Mouse (Mus musculus) large intestine, adult 2 months (tissue): Measurements from ENCODE around the gene Gm21903. TPM values are rescaled to one million over a fixed set of nuclear protein-coding genes. Genes with fewer than 3 reads are reported as not detected.
"Not testable (repeated sequence)": the region's sequence is repeated elsewhere in the genome, so short reads cannot be mapped to it uniquely, and the experiment has no call there.

ENCODE experiments used
- DNase-seq: peaks from one replicate; pipeline ENCODE4 v3.0.0-alpha.2; 2012; ENCODE audit warnings: low read depth, low spot score
- WGBS: fragments of 180-500 bp; shearing (Covaris S2); methylation state at CpG from one replicate; pipeline ENCODE4 v1.1.7; 2018; 5-methylcytosine and 5-hydroxymethylcytosine counted together
- polyA plus RNA-seq: library from polyadenylated mRNA; depleted of rRNA; stranded (reverse); fragments of >200 nt; gene quantifications from 2 replicates; pipeline ENCODE4 v1.2.3, GENCODE M21; 2012; rRNA removed

The Gm21903 gene
- polyA plus RNA-seq: not detected in 2 replicates

DNA sequence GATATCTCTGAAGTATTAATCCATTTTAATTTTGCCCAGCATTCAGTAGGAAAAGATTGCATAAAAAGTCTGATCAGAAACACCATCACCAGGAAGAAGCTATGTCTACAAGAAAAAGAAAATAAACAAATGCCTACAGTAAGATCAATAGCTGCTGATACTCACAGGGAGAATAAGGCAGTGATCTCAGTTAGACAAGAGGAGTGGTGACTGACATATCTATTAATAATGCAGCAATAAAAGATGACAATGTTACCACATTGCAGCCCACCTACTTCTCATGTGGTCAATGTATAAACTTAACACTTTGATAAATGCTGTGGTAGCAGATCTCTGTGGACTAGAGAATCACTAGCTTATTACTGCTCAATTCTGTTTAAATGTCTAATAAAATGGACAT lies at the start of gene Gm21903:
Gm21903 (minus strand) TSS at position 101 of the 400 bp plus-strand sequence.
- no peak for DNase-seq

DNA sequence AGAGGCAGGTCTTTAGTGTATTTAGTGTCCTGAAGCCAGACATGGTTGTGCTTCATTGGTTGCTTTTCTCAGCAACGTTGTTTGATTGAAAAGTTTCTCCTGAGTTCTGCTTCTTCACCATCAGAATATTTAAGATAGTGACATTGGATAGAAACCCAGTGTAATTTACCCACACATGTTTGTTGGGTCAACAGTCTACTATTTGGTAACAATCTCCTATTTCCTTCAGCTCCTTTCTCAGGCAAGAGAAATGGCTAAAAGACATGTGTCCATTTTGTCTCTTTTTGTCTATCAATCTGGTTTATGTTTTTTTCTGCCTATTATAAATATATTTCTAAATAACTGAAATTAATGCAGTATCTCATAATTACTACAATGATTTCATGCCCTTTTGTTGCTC lies 33.8 kb upstream of the Gm21903 start, which contains the start of gene Esp23:
Esp23 (minus strand) TSS at position 101 of the 400 bp plus-strand sequence.
- no peak for DNase-seq
- WGBS: 41% methylated on average over 1 of the region's 1 CpGs

DNA sequence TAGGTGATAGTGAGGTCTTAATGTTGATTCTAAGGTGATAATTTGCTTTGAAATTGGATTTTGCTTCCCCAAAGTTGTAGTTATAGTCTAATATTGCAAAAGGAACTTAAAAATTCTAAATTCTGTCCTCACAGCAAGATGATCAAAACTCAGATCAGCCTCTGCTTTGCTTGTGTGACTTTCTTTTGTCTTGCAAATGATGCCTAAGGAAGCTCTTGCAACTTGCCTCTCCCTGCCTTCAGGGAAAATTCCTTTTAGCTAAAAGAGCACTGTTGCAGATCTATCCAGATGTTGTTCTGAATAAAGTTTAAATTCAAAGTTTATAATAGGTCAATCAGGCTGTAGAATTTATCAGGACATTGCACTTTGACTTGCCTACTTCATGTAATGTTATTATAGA lies 20.5 kb upstream of the Gm21903 start:
- no peak for DNase-seq

DNA sequence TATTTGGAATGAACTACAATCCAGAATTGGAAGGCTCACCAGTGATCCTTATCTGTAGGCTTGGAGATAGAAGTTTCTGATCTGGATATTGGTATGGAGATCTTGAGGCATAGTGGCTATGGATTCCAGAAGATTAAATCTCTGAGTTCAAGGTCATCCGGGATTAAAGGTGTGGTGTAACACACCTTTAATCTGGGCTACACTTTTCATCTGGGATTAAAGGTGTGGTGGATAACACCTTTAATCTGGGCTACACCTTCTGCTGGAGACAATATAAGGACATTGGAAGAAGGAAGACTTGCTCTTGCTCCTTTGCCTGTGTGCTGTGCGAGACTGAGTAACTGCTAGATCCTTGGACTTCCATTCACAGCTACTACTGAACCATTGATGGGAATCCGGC lies 6.7 kb downstream of the Gm21903 start, which contains the start of gene Esp24:
Esp24 (plus strand) TSS at position 301 of the 400 bp plus-strand sequence.
- not testable (repeated sequence) for DNase-seq
- 85% methylated on average over 3 of the region's 3 CpGs for WGBS

DNA sequence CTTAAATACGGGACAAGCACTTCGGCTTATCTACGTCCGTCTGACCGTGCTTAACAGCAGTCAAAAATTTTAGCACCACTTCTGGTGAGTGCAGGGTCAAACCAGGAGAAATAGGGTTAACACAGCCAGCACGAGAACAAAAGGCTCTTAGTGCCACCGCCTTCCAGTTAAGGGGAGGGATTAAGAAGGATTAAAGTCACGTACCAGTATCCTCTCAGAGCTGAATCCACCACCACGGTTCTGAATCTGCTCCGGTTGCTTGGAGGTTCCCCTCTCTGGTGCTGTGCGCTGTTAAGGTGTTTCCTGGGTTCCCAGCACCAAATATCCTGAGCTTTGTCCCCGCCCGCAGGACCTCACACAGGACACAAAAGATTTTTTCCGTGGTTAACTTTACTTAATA lies 26.0 kb downstream of the Gm21903 start:
- no peak for DNase-seq
- 69% methylated on average over 14 of the region's 14 CpGs for WGBS

DNA sequence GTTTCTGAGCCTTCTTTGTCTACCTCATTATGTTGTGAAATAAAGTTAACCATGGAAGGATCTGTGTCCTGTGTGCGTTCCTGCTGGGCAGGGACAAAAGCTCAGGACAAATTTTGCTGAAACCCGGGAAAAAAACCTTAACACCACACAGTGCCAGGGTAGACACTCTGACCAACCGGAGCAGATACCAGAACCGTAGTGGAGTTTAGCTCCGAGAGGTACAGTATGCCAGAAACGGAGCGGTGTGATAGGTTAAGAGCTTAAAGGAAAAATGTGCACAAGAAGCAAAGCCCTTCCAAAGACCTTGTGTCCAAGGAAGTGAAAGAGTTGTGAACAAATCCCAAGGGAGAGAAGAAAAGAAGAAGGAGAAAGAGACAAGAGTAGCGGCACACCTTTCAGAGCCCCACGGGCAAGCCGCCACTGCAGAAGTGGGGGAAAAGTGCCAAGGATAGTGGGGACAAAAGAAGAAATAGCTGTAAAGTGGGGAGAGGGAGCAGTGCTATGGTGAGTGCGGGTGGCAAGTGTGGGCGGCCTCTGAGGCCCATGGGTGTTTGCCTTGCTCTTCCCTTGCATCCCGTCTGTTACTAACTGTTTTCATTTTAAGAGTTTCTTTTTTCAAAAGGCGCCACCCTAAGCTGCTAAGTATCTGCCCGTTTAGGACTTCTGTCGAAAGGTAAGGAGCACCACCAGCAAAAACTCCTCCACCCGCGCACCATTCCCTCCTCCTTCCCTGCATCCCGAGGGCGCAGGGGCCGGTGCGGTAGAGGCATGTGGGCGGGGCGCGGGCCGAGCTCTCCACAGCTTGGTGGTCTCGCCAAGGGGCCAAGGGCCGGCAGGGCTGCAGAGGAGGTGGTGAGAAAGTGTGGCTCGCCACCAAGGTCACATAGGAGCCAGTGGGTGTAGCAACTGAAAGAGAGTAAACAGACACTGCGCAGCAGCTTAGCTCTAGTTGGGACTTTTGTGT lies 32.2 kb downstream of the Gm21903 start:
- 41% methylated on average over 30 of the region's 30 CpGs for WGBS
- DNase-seq: no peak

DNA sequence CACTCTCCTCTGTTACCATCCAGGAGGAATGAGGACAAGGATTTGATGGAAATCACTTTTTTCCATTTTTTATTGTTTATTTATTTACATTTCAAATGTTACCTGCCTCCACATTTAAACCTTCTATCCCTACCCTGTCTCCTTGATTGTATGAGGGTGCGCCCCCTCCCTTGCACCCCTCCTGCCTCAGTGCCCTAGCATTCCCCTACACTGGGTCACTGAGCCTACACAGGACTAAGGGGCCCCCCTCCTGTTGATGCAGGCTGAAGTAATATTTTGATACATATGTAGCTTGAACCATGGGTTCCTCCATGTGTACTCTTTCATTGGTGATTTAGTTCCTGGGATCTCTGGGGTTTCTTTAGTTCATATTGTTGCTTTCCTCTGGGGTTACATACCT lies 33.3 kb downstream of the Gm21903 start:
- no peak for DNase-seq
- WGBS: 88% methylated on average over 1 of the region's 1 CpGs

Other genes starting within 250 kb of the Gm21903 start
- gene Esp24, start 6.6 kb downstream of the Gm21903 start, polyA plus RNA-seq: not detected in 2 replicates
- not detected in 2 replicates for gene Esp23, start 33.7 kb upstream of the Gm21903 start, polyA plus RNA-seq
- not detected in 2 replicates for gene Esp22, start 52.0 kb upstream of the Gm21903 start, polyA plus RNA-seq